Mouse (Mus musculus) neural tube, embryonic 15.5 days (tissue): Measurements from ENCODE around the gene Cav3. TPM values are rescaled to one million over a fixed set of nuclear protein-coding genes. Genes with fewer than 3 reads are reported as not detected.
A peak's percentile ranks its signal among the peaks of the same experiment; 100 is the strongest.

Experiments
- ATAC-seq: fragments of 200-750 bp; cut with Nextera tagmentation; 2 replicates; pipeline ENCODE4 v1.8.0; 2017; ENCODE audit warnings: mild to moderate bottlenecking, moderate TSS enrichment, moderate library complexity; ENCODE audit not compliant: low FRiP score
- H3K27ac ChIP-seq: fragments of 300-500 bp; sonication (generic); replicated peaks from 2 replicates; pipeline ENCODE4 v1.5.1; 2015; ENCODE audit warnings: mild to moderate bottlenecking, inconsistent platforms
- H3K27me3 ChIP-seq: fragments of 300-500 bp; sonication (generic); replicated peaks from 2 replicates; pipeline ENCODE4 v1.6.1; 2015; ENCODE audit warnings: inconsistent platforms
- H3K36me3 ChIP-seq: fragments of 300-500 bp; sonication (generic); 2 replicates; pipeline ENCODE4 v1.6.1; 2015; ENCODE audit warnings: inconsistent platforms
- H3K4me1 ChIP-seq: fragments of 300-500 bp; sonication (generic); 2 replicates; pipeline ENCODE4 v1.6.1; 2015; ENCODE audit warnings: inconsistent platforms
- H3K4me2 ChIP-seq: fragments of 300-500 bp; sonication (generic); 2 replicates; pipeline ENCODE4 v1.6.1; 2015; ENCODE audit warnings: inconsistent platforms, mild to moderate bottlenecking, moderate library complexity
- H3K4me3 ChIP-seq: fragments of 300-500 bp; sonication (generic); replicated peaks from 2 replicates; pipeline ENCODE4 v1.5.1; 2015; ENCODE audit warnings: mild to moderate bottlenecking, inconsistent platforms
- H3K9ac ChIP-seq: fragments of 300-500 bp; sonication (generic); replicated peaks from 2 replicates; pipeline ENCODE4 v1.6.1; 2015; ENCODE audit warnings: mild to moderate bottlenecking, inconsistent platforms
- H3K9me3 ChIP-seq: fragments of 300-500 bp; sonication (generic); replicated peaks from 2 replicates; pipeline ENCODE4 v1.6.1; 2016; ENCODE audit warnings: inconsistent platforms
- WGBS: fragments of 180-500 bp; shearing (Covaris S2); methylation state at CpG from one replicate; pipeline ENCODE4 v1.1.7; 2015; ENCODE audit warnings: mixed read lengths; 5-methylcytosine and 5-hydroxymethylcytosine counted together
- polyA plus RNA-seq: library from polyadenylated mRNA; unstranded; fragments of >200 nt; fragmentation: Nextera tagmentation; extraction: Ambion mirVana; gene quantifications from 2 replicates; pipeline ENCODE4 v1.2.1, GENCODE M21; 2015

The Cav3 gene
- polyA plus RNA-seq, 1 experiment from 2014 or later = 2.9 TPM

GRCm38 (mm10) chr6:112484316-112484715 lies 25.0 kb downstream of the Cav3 start:
- Histone ChIP-seq H3K4me1 (peaks cover 6% of the 10 kb centered on the region), H3K27me3 (peaks cover 27% of the 10 kb centered on the region), H3K4me2 (no peak overlapping the region), H3K36me3 (no peaks in the 10 kb centered on the region), H3K9me3 (no peaks in the 10 kb centered on the region), H3K4me3 (no peak overlapping the region), H3K27ac (no peak overlapping the region), H3K9ac (no peak overlapping the region)
- WGBS = 9% methylated on average over 4 of the region's 4 CpGs
- ATAC-seq = no peak

GRCm38 (mm10) chr6:112487993-112488392 lies 28.7 kb downstream of the Cav3 start:
- H3K27me3 ChIP-seq = peaks cover 45% of the 10 kb centered on the region
- no peak for ATAC-seq
- WGBS = 86% methylated on average over 5 of the region's 5 CpGs

GRCm38 (mm10) chr6:112488821-112489180 lies 29.5 kb downstream of the Cav3 start:
- Histone ChIP-seq H3K4me2 (peak overlapping the region; percentile 78), H3K9me3 (no peaks in the 10 kb centered on the region), H3K27me3 (peaks cover 45% of the 10 kb centered on the region), H3K36me3 (no peaks in the 10 kb centered on the region), H3K4me1 (peaks cover 22% of the 10 kb centered on the region), H3K9ac (peak overlapping the region; percentile 46), H3K4me3 (peak overlapping the region; percentile 42), H3K27ac (no peak overlapping the region)
- WGBS = 30% methylated on average over 24 of the region's 24 CpGs
- ATAC-seq = no peak

More at GRCm38 (mm10) chr6:112487993-112488392, 28.7 kb downstream of the Cav3 start:
- Histone ChIP-seq H3K27ac (no peak overlapping the region), H3K9me3 (no peaks in the 10 kb centered on the region), H3K4me1 (peaks cover 22% of the 10 kb centered on the region), H3K4me2 (no peak overlapping the region), H3K4me3 (no peak overlapping the region), H3K36me3 (no peaks in the 10 kb centered on the region), H3K9ac (no peak overlapping the region)

- Histone ChIP-seq H3K9me3 (no peaks in the 10 kb centered on the region), H3K4me3 (peak overlapping the region; percentile 42), H3K36me3 (no peaks in the 10 kb centered on the region), H3K4me1 (peaks cover 22% of the 10 kb centered on the region), H3K27me3 (peaks cover 45% of the 10 kb centered on the region), H3K9ac (peak overlapping the region; percentile 46), H3K4me2 (peak overlapping the region; percentile 78), H3K27ac (no peak overlapping the region)
- WGBS = 2% methylated on average over 72 of the region's 72 CpGs
- peak; percentile 49 for ATAC-seq
These were observed 30.0 kb downstream of the Cav3 start for GRCm38 (mm10) chr6:112489181-112489909.

- Histone ChIP-seq H3K4me1 (peaks cover 22% of the 10 kb centered on the region), H3K27me3 (peaks cover 45% of the 10 kb centered on the region), H3K9ac (peak within 1 kb of the TSS; percentile 46), H3K27ac (no peak within 1 kb of the TSS), H3K4me3 (peak within 1 kb of the TSS; percentile 42), H3K9me3 (no peaks in the 10 kb centered on the region), H3K4me2 (peak within 1 kb of the TSS; percentile 78), H3K36me3 (no peaks in the 10 kb centered on the region)
- 11% methylated on average over 21 of the region's 24 CpGs for WGBS
- no peak for ATAC-seq
These were observed 30.7 kb downstream of the Cav3 start, which contains the start of gene Oxtr for GRCm38 (mm10) chr6:112489910-112490559. TSS of gene Oxtr (minus strand) at chr6:112489943.

- Histone ChIP-seq H3K36me3 (no peaks in the 10 kb centered on the region), H3K4me1 (peaks cover 22% of the 10 kb centered on the region), H3K27ac (no peak overlapping the region), H3K9ac (peak overlapping the region; percentile 46), H3K27me3 (peaks cover 45% of the 10 kb centered on the region), H3K4me2 (peak overlapping the region; percentile 78), H3K9me3 (no peaks in the 10 kb centered on the region), H3K4me3 (peak overlapping the region; percentile 42)
- under 1% methylated on average over 35 of the region's 35 CpGs for WGBS
- peak; percentile 69 for ATAC-seq
These were observed 31.4 kb downstream of the Cav3 start for GRCm38 (mm10) chr6:112490625-112491242.

- Histone ChIP-seq H3K4me2 (no peak overlapping the region), H3K9me3 (no peaks in the 10 kb centered on the region), H3K27me3 (peaks cover 44% of the 10 kb centered on the region), H3K4me1 (peaks cover 22% of the 10 kb centered on the region), H3K9ac (no peak overlapping the region), H3K27ac (no peak overlapping the region), H3K4me3 (no peak overlapping the region), H3K36me3 (no peaks in the 10 kb centered on the region)
- no peak for ATAC-seq
- 80% methylated on average over 8 of the region's 8 CpGs for WGBS
These were observed 32.2 kb downstream of the Cav3 start for GRCm38 (mm10) chr6:112491521-112491920.

GRCm38 (mm10) chr6:112492656-112493055 lies 33.4 kb downstream of the Cav3 start:
- no peak overlapping the region for H3K9ac ChIP-seq
- H3K4me1 ChIP-seq = peaks cover 22% of the 10 kb centered on the region
- WGBS = 84% methylated on average over 6 of the region's 6 CpGs
- no peak overlapping the region for H3K4me3 ChIP-seq
- no peak overlapping the region for H3K4me2 ChIP-seq
- H3K36me3 ChIP-seq = no peaks in the 10 kb centered on the region
- no peak for ATAC-seq
- peaks cover 35% of the 10 kb centered on the region for H3K27me3 ChIP-seq
- H3K9me3 ChIP-seq = no peaks in the 10 kb centered on the region
- H3K27ac ChIP-seq = no peak overlapping the region

- no peak for ATAC-seq
These were observed 34.1 kb downstream of the Cav3 start for GRCm38 (mm10) chr6:112493371-112493770.

GRCm38 (mm10) chr6:112494620-112495081 lies 35.3 kb downstream of the Cav3 start:
- Histone ChIP-seq H3K27me3 (peaks cover 15% of the 10 kb centered on the region), H3K27ac (no peak overlapping the region), H3K36me3 (no peaks in the 10 kb centered on the region), H3K9ac (no peak overlapping the region), H3K9me3 (no peaks in the 10 kb centered on the region), H3K4me3 (no peak overlapping the region), H3K4me1 (peaks cover 12% of the 10 kb centered on the region), H3K4me2 (no peak overlapping the region)
- 58% methylated on average over 10 of the region's 10 CpGs for WGBS
- no peak for ATAC-seq

More at GRCm38 (mm10) chr6:112493371-112493770, 34.1 kb downstream of the Cav3 start:
- 91% methylated on average over 9 of the region's 9 CpGs for WGBS
- Histone ChIP-seq H3K9ac (no peak overlapping the region), H3K36me3 (no peaks in the 10 kb centered on the region), H3K4me3 (no peak overlapping the region), H3K4me2 (no peak overlapping the region), H3K27ac (no peak overlapping the region), H3K27me3 (peaks cover 27% of the 10 kb centered on the region), H3K4me1 (peaks cover 22% of the 10 kb centered on the region), H3K9me3 (no peaks in the 10 kb centered on the region)

GRCm38 (mm10) chr6:112495219-112495618 lies 35.9 kb downstream of the Cav3 start:
- Histone ChIP-seq H3K27me3 (peaks cover 9% of the 10 kb centered on the region), H3K4me2 (no peak overlapping the region), H3K9me3 (no peaks in the 10 kb centered on the region), H3K9ac (no peak overlapping the region), H3K4me1 (peaks cover 6% of the 10 kb centered on the region), H3K27ac (no peak overlapping the region), H3K4me3 (no peak overlapping the region), H3K36me3 (no peaks in the 10 kb centered on the region)
- 40% methylated on average over 4 of the region's 4 CpGs for WGBS
- no peak for ATAC-seq
